Mouse (Mus musculus): Measurements from ENCODE around the gene Cntrl.

Gene Cntrl

GRCm38 (mm10) chr2:35175281-35176065 is 66.2 kb downstream of the Cntrl start:
- no peak for DNase-seq (ENCODE audit: low read depth)

DNA sequence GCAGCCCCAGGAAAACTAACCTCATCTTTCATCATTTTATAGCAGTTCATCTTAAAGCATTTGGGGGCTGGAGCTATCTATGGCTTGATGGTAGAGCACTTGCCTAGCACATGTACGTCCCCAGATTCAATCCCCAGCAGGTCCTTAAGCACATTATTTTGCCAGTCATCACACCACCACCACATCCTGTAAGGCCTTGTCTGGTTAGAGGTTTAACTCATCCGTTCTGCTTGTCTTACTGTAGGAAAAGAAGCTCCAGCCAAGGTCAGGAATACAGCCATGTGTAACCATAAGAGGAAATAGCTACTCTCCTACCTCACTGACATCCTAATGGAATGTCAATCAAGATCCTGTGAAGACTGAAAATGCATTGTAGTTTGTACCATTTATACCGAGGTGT is 68.9 kb downstream of the Cntrl start:
- DNase-seq (ENCODE audit: low read depth), result no peak

- DNase-seq (ENCODE audit: low read depth), result no peak
These were observed 73.9 kb downstream of the Cntrl start for GRCm38 (mm10) chr2:35183115-35183673.

- no peak for DNase-seq (ENCODE audit: low read depth)
These were observed 79.6 kb downstream of the Cntrl start for GRCm38 (mm10) chr2:35188929-35189328.

DNA sequence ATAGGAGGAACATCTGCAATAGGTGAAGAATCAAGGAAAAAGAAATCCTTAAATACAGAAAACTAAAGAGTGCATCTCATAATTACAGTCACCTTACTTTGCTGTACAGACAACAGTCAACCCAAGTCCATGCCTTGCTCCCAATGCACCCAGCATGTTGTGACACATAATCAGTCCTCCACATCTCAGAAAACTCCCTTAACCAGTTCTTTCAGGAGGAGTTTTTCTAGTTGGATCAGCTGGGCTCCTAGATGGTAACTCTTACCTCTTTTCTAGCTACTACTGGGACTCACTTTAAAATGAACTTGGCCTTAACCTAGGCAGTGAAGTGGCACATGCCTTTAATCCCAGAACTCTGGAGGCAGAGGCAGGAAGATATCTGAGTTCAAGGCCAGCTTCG is 84.7 kb downstream of the Cntrl start:
- no peak for DNase-seq (ENCODE audit: low read depth)

GRCm38 (mm10) chr2:35195626-35196544 is 86.6 kb downstream of the Cntrl start:
- DNase-seq (ENCODE audit: low read depth), result no peak

DNA sequence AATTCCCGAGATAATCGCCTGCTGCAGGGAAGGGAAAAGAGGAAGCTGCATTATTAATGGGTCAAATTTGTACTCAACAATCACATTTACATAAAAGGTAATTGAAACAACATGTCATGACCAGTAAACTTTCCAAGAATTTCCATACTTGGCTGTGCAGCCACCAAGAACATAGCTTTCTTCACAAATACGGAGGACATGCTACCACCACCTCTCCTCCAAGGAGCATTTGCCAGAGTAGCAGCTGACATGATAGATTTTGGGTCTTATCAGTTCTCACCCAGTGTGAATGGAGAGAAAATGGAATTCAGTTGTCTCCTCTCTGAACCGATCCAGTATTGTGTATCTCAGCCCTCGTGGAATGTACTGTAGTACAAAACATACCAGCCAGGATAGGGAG is 90.2 kb downstream of the Cntrl start:
- no peak for DNase-seq (ENCODE audit: low read depth)

GRCm38 (mm10) chr2:35199971-35200897 is 90.9 kb downstream of the Cntrl start:
- peak; percentile 53 for DNase-seq (ENCODE audit: low read depth)

GRCm38 (mm10) chr2:35200898-35201668 is 91.8 kb downstream of the Cntrl start, which contains the start of gene Rab14:
Gene Rab14, minus strand, starts transcription at chr2:35201120.
- peak; percentile 100 for DNase-seq (ENCODE audit: low read depth)

- DNase-seq (ENCODE audit: low read depth), result no peak
These were observed 94.4 kb downstream of the Cntrl start for GRCm38 (mm10) chr2:35203729-35204128.

- DNase-seq (ENCODE audit: low read depth), result no peak
These were observed 97.5 kb downstream of the Cntrl start for GRCm38 (mm10) chr2:35206761-35207160.

- no peak for DNase-seq (ENCODE audit: low read depth)
These were observed 98.8 kb downstream of the Cntrl start for GRCm38 (mm10) chr2:35208054-35208453.

- DNase-seq (ENCODE audit: low read depth), result peak; percentile 46
These were observed 99.8 kb downstream of the Cntrl start for GRCm38 (mm10) chr2:35208931-35209665.

DNA sequence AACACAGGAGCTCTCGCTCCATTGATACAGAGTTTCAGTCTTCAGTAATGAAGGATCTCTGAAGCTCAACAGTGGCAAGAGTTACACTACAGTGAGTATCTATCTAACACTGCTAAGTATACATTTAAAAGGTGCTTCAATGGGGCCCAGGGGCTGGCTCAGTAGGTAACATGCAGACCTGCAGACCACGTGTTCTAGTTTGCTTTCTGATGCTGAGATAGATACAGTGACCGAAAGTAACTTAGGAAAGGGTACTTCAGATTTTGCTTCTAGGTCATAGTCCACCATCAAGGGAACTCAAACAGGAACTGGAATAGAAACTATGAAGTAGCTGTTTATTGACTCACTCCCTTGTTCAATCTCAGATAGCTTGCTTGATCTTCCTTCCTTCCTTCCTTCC is 102.4 kb downstream of the Cntrl start:
- DNase-seq (ENCODE audit: low read depth), result no peak

GRCm38 (mm10) chr2:35213345-35213910 is 104.1 kb downstream of the Cntrl start:
- DNase-seq (ENCODE audit: low read depth), result no peak

DNA sequence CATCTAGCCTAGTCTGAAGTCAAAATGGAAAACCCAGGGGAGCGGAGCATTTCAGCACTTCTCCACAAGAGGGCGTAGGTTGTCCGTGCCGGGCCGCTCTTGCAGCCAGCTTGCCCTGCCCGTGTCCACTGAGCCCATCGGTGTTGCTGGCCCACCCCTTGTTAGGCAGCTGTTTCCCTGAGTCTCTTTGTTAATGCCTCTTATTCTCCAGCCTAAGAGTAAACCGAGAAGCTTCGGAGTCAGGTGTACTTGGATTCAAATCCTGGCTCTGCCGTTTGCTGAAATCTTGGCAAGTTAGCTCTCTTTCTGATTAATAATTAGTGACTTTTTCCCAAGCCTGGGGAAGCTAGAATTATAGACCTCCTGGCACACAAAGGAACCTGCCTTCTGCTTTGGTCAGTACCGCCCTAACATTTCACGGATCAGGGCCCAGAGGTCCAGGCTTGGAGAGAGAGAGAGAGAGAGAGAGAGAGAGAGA is 105.6 kb downstream of the Cntrl start:
- DNase-seq (ENCODE audit: low read depth), result peak; percentile 80

- no peak for DNase-seq (ENCODE audit: low read depth)
These were observed 106.1 kb downstream of the Cntrl start for GRCm38 (mm10) chr2:35215363-35215762.

GRCm38 (mm10) chr2:35216701-35217100 is 107.4 kb downstream of the Cntrl start:
- no peak for DNase-seq (ENCODE audit: low read depth)

DNA sequence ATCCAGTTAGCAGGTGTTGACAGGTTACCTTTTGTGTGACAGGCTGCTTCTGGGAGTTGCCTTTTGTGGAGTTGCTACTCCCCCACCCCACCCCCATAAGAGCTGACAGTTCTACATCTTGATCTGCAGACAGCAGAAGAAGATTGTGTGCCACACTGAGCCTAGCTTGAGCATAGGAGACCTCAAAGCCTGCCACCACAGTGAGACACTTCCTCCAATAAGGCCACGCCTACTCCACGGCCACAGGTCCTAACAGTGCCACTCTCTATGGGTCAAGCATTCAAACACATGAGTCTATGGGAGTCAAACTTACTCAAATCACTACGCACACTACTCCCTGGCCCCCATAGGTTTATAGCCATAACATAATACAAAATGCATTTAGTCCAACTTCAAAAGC is 109.4 kb downstream of the Cntrl start:
- DNase-seq (ENCODE audit: low read depth), result no peak

Data from induced T-regulatory cell, adult 2 months (primary cell).